Mouse (Mus musculus) heart, embryonic 13.5 days (tissue): ENCODE measurements around the gene Zfp36l1. TPM values are rescaled to one million over a fixed set of nuclear protein-coding genes. Genes with fewer than 3 reads are reported as not detected.

Experiments used
- ATAC-seq: fragments of 200-750 bp; cut with Nextera tagmentation; 2 replicates; pipeline ENCODE4 v1.8.0; 2017; ENCODE audit warnings: moderate TSS enrichment; ENCODE audit not compliant: insufficient number of reproducible peaks, low FRiP score, low TSS enrichment; ENCODE audit errors: extremely low read depth
- H3K27ac ChIP-seq: fragments of 300-500 bp; sonication (generic); replicated peaks from 2 replicates; pipeline ENCODE4 v1.5.1; 2015; ENCODE audit warnings: moderate library complexity, mild to moderate bottlenecking, inconsistent platforms
- H3K27me3 ChIP-seq: fragments of 300-500 bp; sonication (generic); replicated peaks from 2 replicates; pipeline ENCODE4 v1.6.1; 2015; ENCODE audit warnings: mild to moderate bottlenecking, inconsistent platforms
- H3K36me3 ChIP-seq: fragments of 300-500 bp; sonication (generic); 2 replicates; pipeline ENCODE4 v1.6.1; 2015; ENCODE audit warnings: mild to moderate bottlenecking, inconsistent platforms
- H3K4me1 ChIP-seq: fragments of 300-500 bp; sonication (generic); 2 replicates; pipeline ENCODE4 v1.6.1; 2015; ENCODE audit warnings: inconsistent platforms
- H3K4me2 ChIP-seq: fragments of 300-500 bp; sonication (generic); 2 replicates; pipeline ENCODE4 v1.6.1; 2015; ENCODE audit warnings: inconsistent platforms, mild to moderate bottlenecking, moderate library complexity
- H3K4me3 ChIP-seq: fragments of 300-500 bp; sonication (generic); 2 replicates; pipeline ENCODE4 v1.5.1; 2015; ENCODE audit warnings: moderate library complexity, mild to moderate bottlenecking, inconsistent platforms
- H3K9ac ChIP-seq: fragments of 300-500 bp; sonication (generic); 2 replicates; pipeline ENCODE4 v1.6.1; 2015; ENCODE audit warnings: inconsistent platforms, mild to moderate bottlenecking, moderate library complexity
- H3K9me3 ChIP-seq: fragments of 300-500 bp; sonication (generic); 2 replicates; pipeline ENCODE4 v1.6.1; 2016; ENCODE audit warnings: inconsistent platforms
- WGBS: fragments of 180-500 bp; shearing (Covaris S2); methylation state at CpG from one replicate; pipeline ENCODE4 v1.1.7; 2015; ENCODE audit warnings: mixed read lengths; 5-methylcytosine and 5-hydroxymethylcytosine counted together
- polyA plus RNA-seq: library from polyadenylated mRNA; unstranded; fragments of >200 nt; fragmentation: Nextera tagmentation; extraction: Ambion mirVana; gene quantifications from 2 replicates; pipeline ENCODE4 v1.2.1, GENCODE M21; 2015

Gene Zfp36l1
- 89.3 and 96.2 TPM in 2 replicates for polyA plus RNA-seq

- Histone ChIP-seq H3K4me2 (peak within 1 kb of the TSS; percentile 84), H3K9me3 (no peaks in the 10 kb centered on the region), H3K36me3 (peaks cover 30% of the 10 kb centered on the region), H3K4me1 (peaks cover 50% of the 10 kb centered on the region), H3K27ac (peak within 1 kb of the TSS; percentile 99), H3K9ac (peak within 1 kb of the TSS; percentile 92), H3K4me3 (peak within 1 kb of the TSS; percentile 89), H3K27me3 (no peaks in the 10 kb centered on the region)
- WGBS = under 1% methylated on average over 41 of the region's 42 CpGs
- peak; percentile 50; the same call in 1 of the 2 replicates for ATAC-seq
Observed at GRCm38 (mm10) chr12:80112852-80113551, at the start of gene Zfp36l1. TSS of gene Zfp36l1 (minus strand) at chr12:80113013.

GRCm38 (mm10) chr12:80162448-80162847 lies 49.6 kb upstream of the Zfp36l1 start:
- WGBS = 71% methylated on average over 3 of the region's 3 CpGs
- H3K9ac ChIP-seq = no peak overlapping the region
- H3K4me1 ChIP-seq = peaks cover 14% of the 10 kb centered on the region
- H3K27me3 ChIP-seq = no peaks in the 10 kb centered on the region
- H3K27ac ChIP-seq = no peak overlapping the region
- no peak for ATAC-seq
- H3K36me3 ChIP-seq = peaks cover 37% of the 10 kb centered on the region
- H3K4me2 ChIP-seq = no peak overlapping the region
- no peak overlapping the region for H3K4me3 ChIP-seq
- no peaks in the 10 kb centered on the region for H3K9me3 ChIP-seq

DNA sequence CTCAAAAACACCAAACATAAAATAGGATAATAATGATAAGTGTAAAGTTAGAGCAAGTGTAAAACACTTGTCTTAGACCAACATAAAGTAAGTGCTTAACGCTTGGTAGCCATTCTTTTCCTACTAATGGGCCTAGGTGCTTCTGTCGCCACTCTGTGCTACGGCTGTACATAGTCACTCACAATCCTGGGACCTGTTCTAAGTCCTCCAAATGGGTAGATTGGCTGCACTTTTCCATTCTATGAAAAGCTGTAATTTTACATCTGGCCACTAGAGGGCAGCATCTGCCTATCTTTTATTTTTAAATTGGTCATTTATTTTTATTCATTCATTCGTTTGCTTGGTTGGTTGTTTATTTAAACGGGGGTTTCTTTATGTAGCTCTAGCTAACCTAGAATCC lies 44.9 kb upstream of the Zfp36l1 start:
- H3K4me2 ChIP-seq = peak overlapping the region; percentile 26; the same call in 1 of the 2 replicates
- no peaks in the 10 kb centered on the region for H3K36me3 ChIP-seq
- peaks cover 4% of the 10 kb centered on the region; the same call in 1 of the 2 replicates for H3K4me1 ChIP-seq
- ATAC-seq = no peak
- no peak overlapping the region for H3K9ac ChIP-seq
- no peak overlapping the region for H3K27ac ChIP-seq
- no peak overlapping the region for H3K4me3 ChIP-seq
- WGBS = 6% methylated on average over 5 of the region's 5 CpGs
- no peaks in the 10 kb centered on the region for H3K9me3 ChIP-seq
- H3K27me3 ChIP-seq = 0 out of 2 replicates have a peak, but pooled peaks cover 4% of the 10 kb centered on the region

DNA sequence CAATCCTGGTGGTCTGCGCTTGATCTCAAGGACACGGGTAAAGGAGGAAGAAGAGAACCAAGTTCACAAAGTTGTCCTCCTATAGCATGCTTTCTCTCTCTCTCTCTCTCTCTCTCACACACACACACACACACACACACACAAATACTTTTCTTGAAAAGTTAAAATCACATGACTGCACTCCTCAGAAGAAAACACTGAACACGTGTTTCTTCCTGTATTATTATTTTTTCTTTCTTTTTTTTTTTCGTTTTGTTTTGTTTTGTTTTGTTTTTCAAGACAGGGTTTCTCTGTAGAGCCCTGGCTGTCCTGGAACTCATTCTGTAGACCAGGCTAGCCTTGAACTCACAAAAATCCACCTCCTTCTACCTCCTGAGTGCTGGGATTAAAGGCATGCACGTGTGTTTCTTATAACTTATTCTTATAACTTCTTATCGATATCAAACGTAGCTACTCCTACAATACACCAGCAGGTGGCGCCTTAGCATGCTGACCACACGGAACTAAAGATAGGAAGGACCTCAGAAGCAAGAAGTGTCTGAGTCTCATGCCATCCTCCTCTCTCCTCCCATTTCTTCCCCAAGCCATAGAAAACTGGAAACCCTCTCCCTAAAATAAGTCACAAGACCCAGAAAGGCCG lies 41.0 kb upstream of the Zfp36l1 start:
- no peak for ATAC-seq
- WGBS = 36% methylated on average over 10 of the region's 10 CpGs
- Histone ChIP-seq H3K4me1 (peaks cover 9% of the 10 kb centered on the region), H3K4me2 (peak overlapping the region; percentile 24; the same call in 1 of the 2 replicates), H3K27me3 (0 out of 2 replicates have a peak, but pooled peaks cover 4% of the 10 kb centered on the region), H3K9ac (no peak overlapping the region), H3K36me3 (no peaks in the 10 kb centered on the region), H3K27ac (no peak overlapping the region), H3K9me3 (no peaks in the 10 kb centered on the region), H3K4me3 (no peak overlapping the region)

DNA sequence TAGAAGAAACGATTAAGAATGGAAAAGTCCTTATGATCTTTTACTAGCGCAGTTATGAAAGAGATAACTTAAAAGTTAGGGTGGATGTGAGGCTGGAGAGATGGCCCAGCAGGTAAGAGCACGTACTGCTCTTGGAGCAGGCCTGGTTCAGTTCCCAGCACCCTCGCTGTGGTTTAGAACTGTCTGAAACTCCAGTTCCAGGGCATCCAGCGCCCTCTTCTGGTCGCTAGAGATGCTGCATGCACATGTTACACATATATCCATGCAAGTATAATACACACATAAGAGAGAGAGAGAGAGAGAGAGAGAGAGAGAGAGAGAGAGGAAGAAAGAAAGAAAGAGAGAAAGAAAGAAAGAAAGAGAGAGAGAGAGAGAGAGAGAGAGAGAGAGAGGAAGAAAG lies 40.3 kb upstream of the Zfp36l1 start:
- no peak overlapping the region for H3K4me2 ChIP-seq
- H3K9ac ChIP-seq = no peak overlapping the region
- 0 out of 2 replicates have a peak, but pooled peaks cover 4% of the 10 kb centered on the region for H3K27me3 ChIP-seq
- no peak overlapping the region for H3K4me3 ChIP-seq
- 76% methylated on average over 6 of the region's 6 CpGs for WGBS
- no peak overlapping the region for H3K27ac ChIP-seq
- H3K4me1 ChIP-seq = peaks cover 8% of the 10 kb centered on the region
- no peaks in the 10 kb centered on the region for H3K9me3 ChIP-seq
- ATAC-seq = no peak
- H3K36me3 ChIP-seq = no peaks in the 10 kb centered on the region

DNA sequence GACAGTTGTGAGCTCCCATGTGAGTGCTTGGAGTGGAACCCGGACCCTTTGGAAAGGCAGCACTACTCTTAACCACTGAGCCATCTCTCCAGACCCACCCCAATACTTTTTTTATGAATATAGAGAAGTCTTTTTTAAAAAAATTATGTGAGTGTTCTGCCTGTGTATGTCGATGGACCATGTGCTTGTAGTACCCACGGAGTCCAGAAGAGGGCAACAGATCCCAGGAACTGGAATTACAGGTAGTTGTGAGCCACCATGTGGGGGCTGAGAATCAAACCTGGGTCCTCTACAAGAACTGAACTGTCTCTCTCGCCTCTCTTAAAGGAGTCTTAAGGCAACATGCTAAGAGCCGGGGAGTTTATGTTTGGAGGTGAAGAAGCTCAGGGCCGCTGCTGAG lies 39.0 kb upstream of the Zfp36l1 start:
- Histone ChIP-seq H3K27ac (no peak overlapping the region), H3K36me3 (no peaks in the 10 kb centered on the region), H3K4me3 (no peak overlapping the region), H3K27me3 (0 out of 2 replicates have a peak, but pooled peaks cover 4% of the 10 kb centered on the region), H3K9me3 (no peaks in the 10 kb centered on the region), H3K9ac (no peak overlapping the region), H3K4me2 (no peak overlapping the region), H3K4me1 (peaks cover 8% of the 10 kb centered on the region)
- ATAC-seq = no peak
- WGBS = 87% methylated on average over 6 of the region's 6 CpGs

DNA sequence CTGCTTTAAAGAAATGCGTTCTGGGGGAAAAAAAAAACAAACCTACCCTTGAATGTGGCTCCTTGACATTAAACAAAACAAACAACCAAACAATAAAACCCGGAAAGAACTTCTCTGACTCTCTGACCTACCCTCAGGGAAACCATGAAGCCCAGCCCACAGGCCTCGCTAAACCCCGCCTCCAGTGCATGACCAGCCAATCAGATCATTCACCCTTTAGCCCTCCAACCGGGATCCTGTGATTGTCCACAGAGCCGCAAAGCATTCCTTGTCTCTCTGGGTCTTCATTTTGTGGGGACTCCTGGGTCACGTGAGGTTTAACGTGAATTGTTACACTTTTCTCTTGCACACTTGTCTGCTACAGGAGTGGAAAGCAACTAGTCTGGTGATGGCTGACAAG lies 37.8 kb upstream of the Zfp36l1 start:
- peak overlapping the region; percentile 46 for H3K4me2 ChIP-seq
- H3K4me3 ChIP-seq = no peak overlapping the region
- H3K4me1 ChIP-seq = peaks cover 12% of the 10 kb centered on the region
- no peaks in the 10 kb centered on the region for H3K27me3 ChIP-seq
- H3K27ac ChIP-seq = no peak overlapping the region
- ATAC-seq = no peak
- H3K9ac ChIP-seq = no peak overlapping the region
- H3K36me3 ChIP-seq = no peaks in the 10 kb centered on the region
- WGBS = 23% methylated on average over 8 of the region's 8 CpGs
- H3K9me3 ChIP-seq = no peaks in the 10 kb centered on the region

DNA sequence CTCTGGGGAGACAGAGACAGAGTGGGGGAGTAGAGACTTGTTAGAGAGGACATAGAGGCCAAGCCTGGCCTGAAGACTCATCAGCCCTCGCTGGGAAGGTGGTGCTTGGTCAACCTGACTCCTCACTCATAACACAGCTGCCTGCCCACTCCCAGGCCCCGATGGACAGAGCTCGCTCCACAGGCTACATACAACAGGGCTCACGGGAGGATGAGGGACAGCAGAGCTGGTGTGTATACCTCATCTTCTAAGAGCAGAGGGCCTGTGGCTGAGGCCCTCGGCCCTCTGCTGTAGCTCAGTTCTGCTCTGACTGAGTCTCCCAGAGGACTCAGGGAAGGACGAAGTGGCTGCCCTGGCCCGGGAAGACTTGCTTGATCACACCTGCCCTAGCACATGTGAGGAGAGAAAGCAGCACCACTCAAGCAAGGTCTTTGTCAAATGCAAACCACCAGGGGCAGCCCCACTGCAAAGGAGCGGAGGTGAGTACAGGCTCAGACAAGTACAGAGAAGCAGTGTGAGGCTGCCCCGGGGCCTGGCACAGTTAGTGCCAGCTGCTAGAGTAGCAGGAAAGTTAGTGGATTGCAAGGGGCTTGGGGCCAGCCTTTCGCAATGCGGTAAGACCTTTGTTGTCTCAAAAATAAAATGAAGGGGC lies 34.9 kb upstream of the Zfp36l1 start:
- no peak for ATAC-seq
- no peaks in the 10 kb centered on the region for H3K36me3 ChIP-seq
- H3K27ac ChIP-seq = no peak overlapping the region
- H3K9ac ChIP-seq = no peak overlapping the region
- no peak overlapping the region for H3K4me2 ChIP-seq
- WGBS = 83% methylated on average over 11 of the region's 11 CpGs
- H3K4me1 ChIP-seq = peaks cover 12% of the 10 kb centered on the region
- H3K27me3 ChIP-seq = no peaks in the 10 kb centered on the region
- no peak overlapping the region for H3K4me3 ChIP-seq
- no peaks in the 10 kb centered on the region for H3K9me3 ChIP-seq

DNA sequence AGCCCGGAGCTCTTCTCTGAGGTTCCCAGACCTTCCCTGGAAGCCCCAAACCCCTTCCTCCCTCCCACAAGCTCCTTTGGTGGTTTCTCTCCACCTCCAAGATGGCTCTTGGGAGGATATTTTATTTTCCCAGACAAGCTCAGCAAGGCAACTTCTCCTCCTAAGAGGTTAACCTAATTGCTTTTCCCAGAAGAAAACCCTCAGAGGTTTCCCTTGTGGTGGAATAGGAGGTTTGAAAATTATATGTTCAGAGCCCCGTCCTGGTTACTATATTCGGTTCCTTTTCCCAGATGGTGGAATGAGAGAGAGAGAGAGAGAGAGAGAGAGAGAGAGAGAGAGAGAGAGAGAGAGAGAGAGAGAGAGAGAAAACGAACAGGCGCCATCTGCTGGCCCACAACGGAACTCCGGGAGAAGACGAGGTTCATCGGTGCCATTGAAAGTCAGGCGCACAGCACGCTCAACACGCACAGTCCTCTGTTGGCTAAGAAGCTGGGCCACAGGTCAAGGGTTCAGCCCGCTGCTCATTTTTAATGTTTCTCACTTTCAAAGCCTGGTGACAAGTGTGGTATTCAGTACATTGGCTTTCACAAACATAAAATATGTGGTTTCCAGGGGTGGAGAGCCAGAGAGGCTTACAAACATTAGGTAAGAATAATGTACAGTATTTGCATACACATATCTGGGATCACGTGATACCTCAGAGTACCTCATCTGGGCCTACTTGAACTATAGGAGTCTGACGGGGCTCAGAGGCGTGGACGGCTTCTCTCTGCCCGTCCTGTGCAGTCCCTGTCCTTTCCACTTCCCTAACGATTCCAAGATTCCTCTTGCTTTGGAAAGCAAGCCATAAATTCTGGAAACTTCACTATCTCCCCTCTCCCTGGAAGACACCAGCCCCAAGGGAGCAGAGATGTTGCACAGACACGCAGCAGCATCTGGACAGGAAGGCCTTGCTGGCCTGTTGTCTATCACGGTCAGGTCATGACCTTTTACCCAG lies 33.7 kb upstream of the Zfp36l1 start:
- H3K9ac ChIP-seq = no peak overlapping the region
- H3K36me3 ChIP-seq = no peaks in the 10 kb centered on the region
- peak overlapping the region; percentile 15; the same call in 1 of the 2 replicates for H3K27ac ChIP-seq
- H3K27me3 ChIP-seq = no peaks in the 10 kb centered on the region
- no peak overlapping the region for H3K4me3 ChIP-seq
- H3K4me1 ChIP-seq = peaks cover 12% of the 10 kb centered on the region
- 41% methylated on average over 21 of the region's 21 CpGs for WGBS
- no peak overlapping the region for H3K4me2 ChIP-seq
- ATAC-seq = no peak
- no peaks in the 10 kb centered on the region for H3K9me3 ChIP-seq

- 76% methylated on average over 8 of the region's 8 CpGs for WGBS
- Histone ChIP-seq H3K27ac (no peak overlapping the region), H3K9ac (no peak overlapping the region), H3K9me3 (no peaks in the 10 kb centered on the region), H3K4me1 (peaks cover 12% of the 10 kb centered on the region), H3K27me3 (no peaks in the 10 kb centered on the region), H3K4me2 (no peak overlapping the region), H3K4me3 (no peak overlapping the region), H3K36me3 (no peaks in the 10 kb centered on the region)
- no peak for ATAC-seq
Observed at GRCm38 (mm10) chr12:80145365-80145764, 32.6 kb upstream of the Zfp36l1 start.
